Mouse (Mus musculus) cerebral cortex, adult 2 months (tissue): ENCODE results near the gene Denr.

ENCODE experiments used
- WGBS: fragments of 180-500 bp; shearing (Covaris S2); methylation state at CpG from one replicate; pipeline ENCODE4 v1.1.7; 2018; 5-methylcytosine and 5-hydroxymethylcytosine counted together

Denr gene

GRCm38 (mm10) chr5:123906146-123906975 is 614 bp upstream of the Denr start:
- WGBS, result 48% methylated on average over 17 of the region's 17 CpGs

GRCm38 (mm10) chr5:123907631-123907977 is 629 bp downstream of the Denr start:
- 3% methylated on average over 10 of the region's 10 CpGs for WGBS

GRCm38 (mm10) chr5:123914852-123915251 is 7.9 kb downstream of the Denr start:
- WGBS, result 87% methylated on average over 3 of the region's 3 CpGs

- 77% methylated on average over 6 of the region's 6 CpGs for WGBS
Observed at GRCm38 (mm10) chr5:123922112-123922511, 15.1 kb downstream of the Denr start.

- 90% methylated on average over 9 of the region's 9 CpGs for WGBS
Observed at GRCm38 (mm10) chr5:123927118-123927517, 20.1 kb downstream of the Denr start, which contains the start of gene Gm43518. Gene Gm43518 (plus strand): TSS chr5:123927418.

GRCm38 (mm10) chr5:123930508-123930989 is 23.6 kb downstream of the Denr start, which contains the start of gene Ccdc62:
Gene Ccdc62 (plus strand): TSS chr5:123930679.
- WGBS, result under 1% methylated on average over 56 of the region's 56 CpGs

- 47% methylated on average over 13 of the region's 13 CpGs for WGBS
Observed at GRCm38 (mm10) chr5:123931131-123931530, 24.2 kb downstream of the Denr start.

- WGBS, result 95% methylated on average over 12 of the region's 12 CpGs
Observed at GRCm38 (mm10) chr5:123933556-123933955, 26.6 kb downstream of the Denr start.

GRCm38 (mm10) chr5:123933957-123934591 is 27.1 kb downstream of the Denr start:
- 61% methylated on average over 18 of the region's 18 CpGs for WGBS

GRCm38 (mm10) chr5:123935931-123936330 is 29.0 kb downstream of the Denr start:
- 68% methylated on average over 5 of the region's 5 CpGs for WGBS

- 79% methylated on average over 5 of the region's 5 CpGs for WGBS
Observed at GRCm38 (mm10) chr5:123938479-123938878, 31.5 kb downstream of the Denr start.

- 70% methylated on average over 4 of the region's 4 CpGs for WGBS
Observed at GRCm38 (mm10) chr5:123946546-123946945, 39.6 kb downstream of the Denr start.

GRCm38 (mm10) chr5:123947041-123947761 is 40.2 kb downstream of the Denr start:
- WGBS, result 50% methylated on average over 7 of the region's 7 CpGs

GRCm38 (mm10) chr5:123952365-123953045 is 45.5 kb downstream of the Denr start:
- 33% methylated on average over 5 of the region's 5 CpGs for WGBS

- WGBS, result 64% methylated on average over 8 of the region's 8 CpGs
Observed at GRCm38 (mm10) chr5:123957213-123957612, 50.2 kb downstream of the Denr start.

- 90% methylated on average over 3 of the region's 3 CpGs for WGBS
Observed at GRCm38 (mm10) chr5:123959018-123959417, 52.0 kb downstream of the Denr start.

GRCm38 (mm10) chr5:123960129-123960528 is 53.2 kb downstream of the Denr start:
- WGBS, result 83% methylated on average over 8 of the region's 8 CpGs

GRCm38 (mm10) chr5:123961046-123961445 is 54.1 kb downstream of the Denr start:
- 63% methylated on average over 12 of the region's 12 CpGs for WGBS

- 94% methylated on average over 4 of the region's 4 CpGs for WGBS
Observed at GRCm38 (mm10) chr5:123964208-123964607, 57.2 kb downstream of the Denr start.

GRCm38 (mm10) chr5:123966759-123967158 is 59.8 kb downstream of the Denr start:
- WGBS, result 95% methylated on average over 2 of the region's 2 CpGs

GRCm38 (mm10) chr5:123968468-123968867 is 61.5 kb downstream of the Denr start:
- 87% methylated on average over 5 of the region's 5 CpGs for WGBS

- WGBS, result 54% methylated on average over 8 of the region's 8 CpGs
Observed at GRCm38 (mm10) chr5:123969216-123969615, 62.2 kb downstream of the Denr start.
